Mouse (Mus musculus) embryo, embryonic 11 days (tissue): ENCODE data around the gene Kyat1.
"Not testable (repeated sequence)": the region's sequence is repeated elsewhere in the genome, so short reads cannot be mapped to it uniquely, and the experiment has no call there.

ENCODE experiments used
- DNase-seq: peaks from one replicate; pipeline ENCODE4 v3.0.0-alpha.2; 2015

The Kyat1 gene

GRCm38 (mm10) chr2:30171371-30171996 lies 34.2 kb downstream of the Kyat1 start, which contains the start of gene Endog:
TSS of gene Endog (plus strand) at chr2:30171493.
- peak; percentile 92 for DNase-seq

- no peak for DNase-seq
These were observed 39.0 kb downstream of the Kyat1 start for GRCm38 (mm10) chr2:30166677-30167076.

- DNase-seq, result no peak
These were observed 41.2 kb downstream of the Kyat1 start for GRCm38 (mm10) chr2:30164340-30164932.

- DNase-seq, result peak; percentile 69
These were observed 43.8 kb downstream of the Kyat1 start for GRCm38 (mm10) chr2:30161809-30162208.

- DNase-seq, result not testable (repeated sequence)
These were observed 45.8 kb downstream of the Kyat1 start for GRCm38 (mm10) chr2:30159871-30160270.

GRCm38 (mm10) chr2:30152616-30153015 lies 53.0 kb downstream of the Kyat1 start:
- DNase-seq, result no peak

- DNase-seq, result no peak
These were observed 53.8 kb downstream of the Kyat1 start for GRCm38 (mm10) chr2:30151840-30152239.

GRCm38 (mm10) chr2:30147466-30147865 lies 58.2 kb downstream of the Kyat1 start:
- DNase-seq, result no peak

- no peak for DNase-seq
These were observed 61.2 kb downstream of the Kyat1 start for GRCm38 (mm10) chr2:30144436-30144835.

GRCm38 (mm10) chr2:30140021-30140420 lies 65.6 kb downstream of the Kyat1 start:
- DNase-seq, result not testable (repeated sequence)

- no peak for DNase-seq
These were observed 69.2 kb downstream of the Kyat1 start for GRCm38 (mm10) chr2:30136458-30136857.
